Mouse (Mus musculus) heart, postnatal 0 days (tissue): ENCODE data around the gene Lats1. TPM values are rescaled to one million over a fixed set of nuclear protein-coding genes. Genes with fewer than 3 reads are reported as not detected.

Source experiments
- ATAC-seq: fragments of 200-750 bp; cut with Nextera tagmentation; 2 replicates; pipeline ENCODE4 v1.8.0; 2017; ENCODE audit warnings: low read depth, moderate number of reproducible peaks, moderate library complexity; ENCODE audit not compliant: insufficient read depth
- DNase-seq: peaks from one replicate; pipeline ENCODE4 v3.0.0-alpha.2; 2016; ENCODE audit warnings: low spot score
- H3K27ac ChIP-seq: fragments of 300-500 bp; sonication (generic); 2 replicates; pipeline ENCODE4 v1.5.1; 2014; ENCODE audit warnings: low read depth, mild to moderate bottlenecking
- H3K27me3 ChIP-seq: fragments of 300-500 bp; sonication (generic); 2 replicates; pipeline ENCODE4 v1.6.1; 2014; ENCODE audit warnings: low read length, mixed read lengths; ENCODE audit not compliant: control insufficient read depth, insufficient read depth
- H3K36me3 ChIP-seq: fragments of 300-500 bp; sonication (generic); replicated peaks from 2 replicates; pipeline ENCODE4 v1.6.1; 2014; ENCODE audit warnings: low read length, mixed read lengths; ENCODE audit not compliant: control insufficient read depth, insufficient read depth
- H3K4me1 ChIP-seq: fragments of 300-500 bp; sonication (generic); 2 replicates; pipeline ENCODE4 v1.6.1; 2014; ENCODE audit warnings: antibody characterized with exemption; ENCODE audit not compliant: control insufficient read depth, insufficient read depth
- H3K4me2 ChIP-seq: fragments of 300-500 bp; sonication (generic); 2 replicates; pipeline ENCODE4 v1.6.1; 2014; ENCODE audit warnings: low read depth, mild to moderate bottlenecking, low read length, moderate library complexity
- H3K4me3 ChIP-seq: fragments of 300-500 bp; sonication (generic); 2 replicates; pipeline ENCODE4 v1.5.1; 2014; ENCODE audit warnings: low read depth, low read length
- H3K9ac ChIP-seq: fragments of 300-500 bp; sonication (generic); replicated peaks from 2 replicates; pipeline ENCODE4 v1.6.1; 2014; ENCODE audit warnings: low read depth, low read length, mixed read lengths
- H3K9me3 ChIP-seq: fragments of 300-500 bp; sonication (generic); replicated peaks from 2 replicates; pipeline ENCODE4 v1.6.1; 2016; ENCODE audit warnings: low read length; ENCODE audit not compliant: control insufficient read depth
- CTCF ChIP-seq: IDR thresholded peaks from 2 replicates; pipeline ENCODE4 v1.5.1; 2016; ENCODE audit warnings: antibody characterized with exemption, control low read depth, low read depth
- EP300 ChIP-seq: IDR thresholded peaks from 2 replicates; pipeline ENCODE4 v1.6.1; 2016; ENCODE audit warnings: antibody characterized with exemption, low read depth
- WGBS: fragments of 180-500 bp; shearing (Covaris S2); extraction: QIAGEN DNeasy Blood & Tissue Kit; methylation state at CpG from one replicate; pipeline ENCODE4 v1.1.7; 2014; 5-methylcytosine and 5-hydroxymethylcytosine counted together
- polyA plus RNA-seq: library from polyadenylated mRNA; unstranded; fragments of >200 nt; fragmentation: Nextera tagmentation; extraction: Ambion mirVana; gene quantifications from 2 replicates; pipeline ENCODE4 v1.2.1, GENCODE M21; 2015
- total RNA-seq: library from RNA; depleted of rRNA; stranded (reverse); fragments of >200 nt; gene quantifications from 2 replicates; pipeline ENCODE4 v1.2.3, GENCODE M21; 2014; ENCODE audit warnings: low replicate concordance

The Lats1 gene
- total and polyA plus RNA-seq, 2 experiments from 2014 or later, result 2.1 to 12.2 TPM

GRCm38 (mm10) chr10:7673673-7674072 lies 7.3 kb upstream of the Lats1 start:
- peak; percentile 55 for TF ChIP-seq CTCF
- no peak for TF ChIP-seq EP300
- H3K9ac ChIP-seq, result no peak overlapping the region
- H3K27me3 ChIP-seq, result no peaks in the 10 kb centered on the region
- H3K36me3 ChIP-seq, result peaks cover 36% of the 10 kb centered on the region
- ATAC-seq, result peak; percentile 39; the same call in 1 of the 2 replicates
- H3K4me3 ChIP-seq, result no peak overlapping the region
- no peak overlapping the region for H3K27ac ChIP-seq
- peak; percentile 61 for DNase-seq
- WGBS, result 72% methylated on average over 1 of the region's 1 CpGs
- H3K9me3 ChIP-seq, result no peaks in the 10 kb centered on the region
- no peak overlapping the region for H3K4me2 ChIP-seq
- H3K4me1 ChIP-seq, result no peaks in the 10 kb centered on the region

GRCm38 (mm10) chr10:7681343-7682025 lies 470 bp downstream of the Lats1 start:
- under 1% methylated on average over 61 of the region's 64 CpGs for WGBS

GRCm38 (mm10) chr10:7682249-7682648 lies 1.2 kb downstream of the Lats1 start:
- Histone ChIP-seq H3K36me3 (peaks cover 23% of the 10 kb centered on the region), H3K4me2 (peak overlapping the region; percentile 87), H3K27ac (peak overlapping the region; percentile 99), H3K9me3 (no peaks in the 10 kb centered on the region), H3K9ac (peak overlapping the region; percentile 100), H3K4me1 (peaks cover 28% of the 10 kb centered on the region), H3K27me3 (no peaks in the 10 kb centered on the region), H3K4me3 (peak overlapping the region; percentile 95)
- no peak for ATAC-seq
- no peak for DNase-seq
- 32% methylated on average over 3 of the region's 3 CpGs for WGBS
- TF ChIP-seq EP300 (no peak), CTCF (no peak)

More at GRCm38 (mm10) chr10:7681343-7682025, 470 bp downstream of the Lats1 start:
- peak overlapping the region; percentile 100 for H3K9ac ChIP-seq
- ATAC-seq (peak; percentile 94), DNase-seq (peak; percentile 90)
- TF ChIP-seq EP300 (no peak), CTCF (peak; percentile 38)
- no peaks in the 10 kb centered on the region for H3K9me3 ChIP-seq
- H3K4me1 ChIP-seq, result peaks cover 28% of the 10 kb centered on the region
- H3K27me3 ChIP-seq, result no peaks in the 10 kb centered on the region
- H3K4me2 ChIP-seq, result peak overlapping the region; percentile 87
- H3K36me3 ChIP-seq, result peaks cover 31% of the 10 kb centered on the region
- H3K27ac ChIP-seq, result peak overlapping the region; percentile 99
- peak overlapping the region; percentile 95 for H3K4me3 ChIP-seq

GRCm38 (mm10) chr10:7686902-7687301 lies 5.9 kb downstream of the Lats1 start:
- H3K4me2 ChIP-seq, result no peak overlapping the region
- WGBS, result 62% methylated on average over 6 of the region's 6 CpGs
- no peak for DNase-seq

GRCm38 (mm10) chr10:7695286-7695685 lies 14.3 kb downstream of the Lats1 start:
- no peaks in the 10 kb centered on the region for H3K27me3 ChIP-seq
- peaks cover 75% of the 10 kb centered on the region for H3K36me3 ChIP-seq
- H3K9ac ChIP-seq, result no peak overlapping the region
- no peak overlapping the region for H3K4me3 ChIP-seq
- ATAC-seq (no peak), DNase-seq (no peak)
- no peaks in the 10 kb centered on the region for H3K4me1 ChIP-seq
- no peak overlapping the region for H3K4me2 ChIP-seq
- TF ChIP-seq CTCF (0 out of 2 replicates have a peak, but pooled peaks have one; percentile 9), EP300 (no peak)
- H3K9me3 ChIP-seq, result no peaks in the 10 kb centered on the region
- H3K27ac ChIP-seq, result no peak overlapping the region

More at GRCm38 (mm10) chr10:7686902-7687301, 5.9 kb downstream of the Lats1 start:
- Histone ChIP-seq H3K36me3 (peaks cover 11% of the 10 kb centered on the region), H3K9ac (no peak overlapping the region), H3K27ac (no peak overlapping the region), H3K4me3 (no peak overlapping the region), H3K4me1 (peaks cover 19% of the 10 kb centered on the region), H3K9me3 (no peaks in the 10 kb centered on the region), H3K27me3 (no peaks in the 10 kb centered on the region)
- no peak for ATAC-seq
- TF ChIP-seq CTCF, result no peak
- TF ChIP-seq EP300, result no peak
